Mouse (Mus musculus) heart, embryonic 10.5 days (tissue): ENCODE measurements around the gene Tmem117. TPM values are rescaled to one million over a fixed set of nuclear protein-coding genes. Genes with fewer than 3 reads are reported as not detected.

Source experiments
- DNase-seq: peaks from one replicate; pipeline ENCODE4 v3.0.0-alpha.2; 2017; ENCODE audit warnings: low spot score
- H3K27ac ChIP-seq: fragments of 300-500 bp; sonication (generic); 2 replicates; pipeline ENCODE4 v1.5.1; 2016; ENCODE audit warnings: mild to moderate bottlenecking
- H3K27me3 ChIP-seq: fragments of 300-500 bp; sonication (generic); 2 replicates; pipeline ENCODE4 v1.6.1; 2016; ENCODE audit warnings: mild to moderate bottlenecking; ENCODE audit not compliant: poor library complexity, insufficient read depth, severe bottlenecking
- H3K36me3 ChIP-seq: fragments of 300-500 bp; sonication (generic); 2 replicates; pipeline ENCODE4 v1.6.1; 2016; ENCODE audit warnings: mild to moderate bottlenecking, moderate library complexity
- H3K4me1 ChIP-seq: fragments of 300-500 bp; sonication (generic); 2 replicates; pipeline ENCODE4 v1.6.1; 2016; ENCODE audit warnings: mild to moderate bottlenecking
- H3K4me3 ChIP-seq: fragments of 300-500 bp; sonication (generic); 2 replicates; pipeline ENCODE4 v1.5.1; 2016; ENCODE audit warnings: mild to moderate bottlenecking, moderate library complexity
- H3K9me3 ChIP-seq: fragments of 300-500 bp; sonication (generic); 2 replicates; pipeline ENCODE4 v1.6.1; 2016; ENCODE audit warnings: mild to moderate bottlenecking, moderate library complexity
- WGBS: fragments of 180-500 bp; shearing (Covaris S2); methylation state at CpG from one replicate; pipeline ENCODE4 v1.1.7; 2016; 5-methylcytosine and 5-hydroxymethylcytosine counted together
- polyA plus RNA-seq: library from polyadenylated mRNA; unstranded; fragments of >200 nt; fragmentation: Nextera tagmentation; extraction: Ambion mirVana; gene quantifications from 2 replicates; pipeline ENCODE4 v1.2.1, GENCODE M21; 2016

Gene Tmem117
- polyA plus RNA-seq, 1 experiment from 2014 or later = 0.73 TPM

GRCm38 (mm10) chr15:95131401-95131800 lies 502.4 kb downstream of the Tmem117 start:
- Histone ChIP-seq H3K4me3 (no peak overlapping the region), H3K4me1 (no peaks in the 10 kb centered on the region), H3K27me3 (no peaks in the 10 kb centered on the region), H3K36me3 (no peaks in the 10 kb centered on the region), H3K9me3 (no peaks in the 10 kb centered on the region), H3K27ac (no peak overlapping the region)
- 71% methylated on average over 4 of the region's 4 CpGs for WGBS
- DNase-seq = no peak

- Histone ChIP-seq H3K27me3 (no peaks in the 10 kb centered on the region), H3K4me3 (no peak overlapping the region), H3K27ac (no peak overlapping the region), H3K9me3 (no peaks in the 10 kb centered on the region), H3K4me1 (no peaks in the 10 kb centered on the region), H3K36me3 (no peaks in the 10 kb centered on the region)
- whole genome bisulfite sequencing = 89% methylated on average over 17 of the region's 17 CpGs
- no peak for DNase-seq
These were observed 507.0 kb downstream of the Tmem117 start for GRCm38 (mm10) chr15:95135926-95136609.

DNA sequence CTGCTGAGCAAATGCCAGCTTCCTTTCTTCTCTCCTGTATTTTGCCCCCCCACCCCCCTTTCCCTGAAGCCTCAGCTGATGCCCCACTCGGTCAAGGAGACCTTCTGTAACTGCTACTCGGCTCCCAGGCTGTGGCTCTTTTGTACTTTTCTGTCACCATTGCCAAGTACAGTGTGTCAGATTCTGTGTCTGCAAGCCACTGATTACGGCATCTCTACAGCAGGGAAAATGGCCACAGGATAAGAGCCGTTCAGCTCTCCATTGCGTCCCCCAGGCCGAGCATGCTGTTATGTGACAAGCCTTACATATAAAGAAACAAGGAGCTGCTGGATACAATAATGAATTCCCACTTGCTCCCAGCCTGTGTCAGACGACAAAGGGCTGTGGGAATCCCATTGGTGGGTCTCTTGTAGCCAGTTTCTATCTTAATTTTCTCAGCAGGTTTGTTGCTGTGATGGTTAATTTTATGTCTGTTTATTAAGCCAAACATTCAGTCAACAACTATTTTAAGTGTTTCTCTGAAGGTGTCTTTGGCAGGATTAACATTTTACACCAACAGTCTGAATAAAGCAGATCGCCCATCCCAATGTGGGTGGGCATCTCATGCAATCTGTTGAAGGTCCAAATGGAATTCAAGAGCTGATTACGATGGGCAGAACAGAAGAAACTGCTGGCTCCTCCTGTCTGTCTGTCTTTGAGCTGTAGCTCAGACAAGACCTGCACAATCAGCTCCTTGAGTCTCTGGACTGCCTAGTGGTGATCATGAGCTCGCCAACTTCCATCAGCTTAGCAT lies 508.2 kb downstream of the Tmem117 start:
- no peak overlapping the region for H3K27ac ChIP-seq
- H3K27me3 ChIP-seq = no peaks in the 10 kb centered on the region
- no peaks in the 10 kb centered on the region for H3K36me3 ChIP-seq
- H3K4me1 ChIP-seq = no peaks in the 10 kb centered on the region
- 73% methylated on average over 10 of the region's 10 CpGs for WGBS
- no peaks in the 10 kb centered on the region for H3K9me3 ChIP-seq
- H3K4me3 ChIP-seq = no peak overlapping the region
- DNase-seq = no peak

DNA sequence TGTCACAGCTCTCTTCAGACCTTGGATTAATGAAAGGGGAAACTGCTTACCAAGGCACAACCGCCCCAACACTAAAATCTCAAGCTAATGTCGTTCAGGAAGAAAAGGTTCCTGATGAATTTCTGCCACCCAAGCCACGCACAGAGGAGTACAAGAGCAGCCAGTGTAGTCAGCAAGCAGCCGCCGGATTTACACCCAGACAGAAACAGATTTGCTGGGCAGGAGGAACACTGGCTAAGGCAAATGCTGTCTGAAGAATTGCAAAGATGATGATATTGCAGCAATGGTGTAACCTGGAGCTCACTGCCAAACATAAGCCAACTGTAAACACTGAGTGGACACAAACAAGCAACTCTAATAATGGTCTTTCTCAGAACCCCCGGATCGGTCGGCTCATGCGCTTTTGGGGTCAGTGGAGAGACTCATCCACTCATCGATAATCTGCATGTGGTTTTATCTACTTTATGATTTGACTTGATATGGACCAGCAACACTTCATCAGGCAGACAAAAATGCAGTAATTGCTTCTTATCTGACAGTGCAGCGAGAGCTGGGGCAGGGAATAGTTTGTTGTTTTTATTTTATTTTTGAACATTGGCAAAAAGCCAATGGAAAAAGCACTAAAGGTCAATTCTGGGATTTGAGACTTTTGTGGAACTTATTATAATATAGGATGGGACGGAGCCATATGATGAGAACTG lies 509.8 kb downstream of the Tmem117 start:
- 72% methylated on average over 12 of the region's 12 CpGs for WGBS
- no peaks in the 10 kb centered on the region for H3K9me3 ChIP-seq
- no peak for DNase-seq

DNA sequence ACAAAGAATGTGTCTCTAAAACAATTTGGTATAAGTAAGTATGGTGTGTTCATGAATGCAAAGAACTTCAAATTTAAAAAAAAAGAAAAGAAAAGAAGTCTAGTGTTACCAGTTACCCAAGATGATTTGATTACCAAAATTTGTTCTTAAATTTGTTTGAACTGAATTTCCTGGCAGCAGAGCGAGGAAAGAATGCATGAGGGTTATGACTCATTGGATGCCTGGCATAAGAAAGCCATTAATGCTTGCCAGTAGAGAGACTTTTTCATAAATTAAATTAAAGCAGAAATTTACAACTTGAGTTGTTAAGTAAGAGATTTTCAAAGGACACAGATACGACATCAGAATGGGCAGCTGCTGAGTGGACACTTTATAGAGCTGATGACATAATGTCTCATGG lies 515.1 kb downstream of the Tmem117 start:
- no peak overlapping the region for H3K27ac ChIP-seq
- no peak overlapping the region for H3K4me3 ChIP-seq
- no peak for DNase-seq
- H3K27me3 ChIP-seq = no peaks in the 10 kb centered on the region
- H3K36me3 ChIP-seq = no peaks in the 10 kb centered on the region
- no peaks in the 10 kb centered on the region for H3K9me3 ChIP-seq
- H3K4me1 ChIP-seq = no peaks in the 10 kb centered on the region
- WGBS = 81% methylated on average over 2 of the region's 2 CpGs

More for the DNA sequence above, 509.8 kb downstream of the Tmem117 start:
- H3K27ac ChIP-seq = no peak overlapping the region
- H3K4me1 ChIP-seq = no peaks in the 10 kb centered on the region
- no peaks in the 10 kb centered on the region for H3K27me3 ChIP-seq
- no peaks in the 10 kb centered on the region for H3K36me3 ChIP-seq
- no peak overlapping the region for H3K4me3 ChIP-seq

DNA sequence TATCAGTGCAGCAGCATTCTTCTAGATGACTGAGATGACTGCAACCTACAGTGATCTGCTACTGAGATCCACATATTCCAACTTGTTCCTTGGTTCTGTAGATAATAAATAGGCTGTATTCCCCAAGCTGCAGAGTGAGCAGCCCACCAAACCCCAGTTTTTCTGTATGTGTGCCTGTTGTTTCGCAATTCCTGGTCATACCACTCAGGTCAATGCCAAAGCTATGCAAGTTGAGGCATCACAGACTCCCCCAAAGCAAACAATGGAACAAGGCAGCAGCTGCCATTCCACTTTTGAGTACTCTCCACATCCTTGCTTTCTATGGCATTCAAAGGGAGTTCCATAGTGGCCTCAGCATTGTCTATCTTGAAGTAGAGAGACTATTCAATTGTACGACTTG lies 516.1 kb downstream of the Tmem117 start:
- no peaks in the 10 kb centered on the region for H3K4me1 ChIP-seq
- no peak overlapping the region for H3K4me3 ChIP-seq
- WGBS = 79% methylated on average over 2 of the region's 2 CpGs
- no peaks in the 10 kb centered on the region for H3K36me3 ChIP-seq
- no peak overlapping the region for H3K27ac ChIP-seq
- DNase-seq = no peak
- no peaks in the 10 kb centered on the region for H3K9me3 ChIP-seq
- no peaks in the 10 kb centered on the region for H3K27me3 ChIP-seq

Other genes starting within 250 kb of the Tmem117 start
- gene Adamts20, start 163.8 kb upstream of the Tmem117 start, polyA plus RNA-seq = 0.87 and 2.4 TPM in 2 replicates
- gene Pus7l, start 85.7 kb upstream of the Tmem117 start, polyA plus RNA-seq = 7.5 and 8.9 TPM in 2 replicates
- 3.9 and 4.4 TPM in 2 replicates for gene Irak4, start 85.6 kb upstream of the Tmem117 start, polyA plus RNA-seq
- 57.1 and 61.5 TPM in 2 replicates for gene Twf1, start 39.3 kb upstream of the Tmem117 start, polyA plus RNA-seq